Mouse (Mus musculus) forebrain, embryonic 14.5 days (tissue): ENCODE measurements at regions not wholly inside any gene's neighbourhood (a gene's known extent, or its start where the extent isn't known, plus 50 kb on each side); places are given as distances from the start of the nearest gene placed in this dataset.

Experiments used
- ATAC-seq: fragments of 200-750 bp; cut with Nextera tagmentation; 2 replicates; pipeline ENCODE4 v1.8.0; 2017; ENCODE audit warnings: mild to moderate bottlenecking, moderate library complexity
- DNase-seq: peaks from one replicate; pipeline ENCODE4 v3.0.0-alpha.2; 2015; ENCODE audit warnings: low spot score
- H3K27ac ChIP-seq: fragments of 300-500 bp; sonication (generic); 2 replicates; pipeline ENCODE4 v1.5.1; 2014; ENCODE audit warnings: low read depth, mild to moderate bottlenecking, control low read depth, low read length, moderate library complexity
- H3K27me3 ChIP-seq: fragments of 300-500 bp; sonication (generic); replicated peaks from 2 replicates; pipeline ENCODE4 v1.6.1; 2014; ENCODE audit warnings: low read length, control low read depth, mixed read lengths; ENCODE audit not compliant: control insufficient read depth, insufficient read depth
- H3K36me3 ChIP-seq: fragments of 300-500 bp; sonication (generic); 2 replicates; pipeline ENCODE4 v1.6.1; 2014; ENCODE audit warnings: low read length, control low read depth; ENCODE audit not compliant: control insufficient read depth, insufficient read depth
- H3K4me1 ChIP-seq: fragments of 300-500 bp; sonication (generic); 2 replicates; pipeline ENCODE4 v1.6.1; 2014; ENCODE audit warnings: antibody characterized with exemption, low read length, control low read depth; ENCODE audit not compliant: control insufficient read depth, insufficient read depth
- H3K4me2 ChIP-seq: fragments of 300-500 bp; sonication (generic); 2 replicates; pipeline ENCODE4 v1.6.1; 2014; ENCODE audit warnings: mild to moderate bottlenecking, control low read depth, low read length
- H3K4me3 ChIP-seq: fragments of 300-500 bp; sonication (generic); 2 replicates; pipeline ENCODE4 v1.5.1; 2014; ENCODE audit warnings: low read depth, low read length, control low read depth
- H3K9ac ChIP-seq: fragments of 300-500 bp; sonication (generic); 2 replicates; pipeline ENCODE4 v1.6.1; 2014; ENCODE audit warnings: mild to moderate bottlenecking, low read length, control low read depth, moderate library complexity
- H3K9me3 ChIP-seq: fragments of 300-500 bp; sonication (generic); replicated peaks from 2 replicates; pipeline ENCODE4 v1.6.1; 2016; ENCODE audit warnings: low read length, control low read depth, mixed read lengths; ENCODE audit not compliant: control insufficient read depth
- WGBS: fragments of 180-500 bp; shearing (Covaris S2); extraction: QIAGEN DNeasy Blood & Tissue Kit; methylation state at CpG from one replicate; pipeline ENCODE4 v1.1.7; 2014; 5-methylcytosine and 5-hydroxymethylcytosine counted together

GRCm38 (mm10) chr2:161470844-161471243 lies 362.0 kb upstream of the Chd6 start:
- Histone ChIP-seq H3K9ac (no peak overlapping the region), H3K4me3 (no peak overlapping the region), H3K9me3 (no peaks in the 10 kb centered on the region), H3K27me3 (no peaks in the 10 kb centered on the region), H3K27ac (no peak overlapping the region), H3K36me3 (no peaks in the 10 kb centered on the region), H3K4me1 (no peaks in the 10 kb centered on the region), H3K4me2 (no peak overlapping the region)
- ATAC-seq (peak; percentile 58; the same call in 1 of the 2 replicates), DNase-seq (peak; percentile 70)
- 76% methylated on average over 5 of the region's 5 CpGs for WGBS

DNA sequence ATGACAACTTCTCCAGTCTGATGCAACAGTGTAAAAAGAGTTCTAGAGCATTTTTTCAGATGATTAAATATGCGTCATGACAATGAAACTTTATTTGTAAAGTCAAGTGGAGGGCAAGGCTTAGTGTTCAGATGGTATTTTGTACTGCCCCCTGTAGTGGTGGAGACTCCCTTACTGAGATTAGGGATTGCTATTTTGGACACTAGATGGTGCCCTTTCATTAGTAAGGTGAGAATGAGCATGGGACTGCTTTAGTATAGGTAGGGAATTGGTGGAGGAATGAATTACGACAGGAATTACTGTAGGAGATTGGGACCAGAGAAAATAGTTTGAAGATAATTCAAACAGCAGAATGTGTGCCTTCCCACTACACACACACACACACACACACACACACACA lies 361.1 kb upstream of the Chd6 start:
- Histone ChIP-seq H3K36me3 (no peaks in the 10 kb centered on the region), H3K4me3 (no peak overlapping the region), H3K9me3 (no peaks in the 10 kb centered on the region), H3K4me1 (no peaks in the 10 kb centered on the region), H3K27me3 (no peaks in the 10 kb centered on the region), H3K9ac (no peak overlapping the region), H3K27ac (no peak overlapping the region), H3K4me2 (no peak overlapping the region)
- peak; percentile 74 for DNase-seq
- ATAC-seq = peak; percentile 68; the same call in 1 of the 2 replicates
- 24% methylated on average over 2 of the region's 2 CpGs for WGBS

DNA sequence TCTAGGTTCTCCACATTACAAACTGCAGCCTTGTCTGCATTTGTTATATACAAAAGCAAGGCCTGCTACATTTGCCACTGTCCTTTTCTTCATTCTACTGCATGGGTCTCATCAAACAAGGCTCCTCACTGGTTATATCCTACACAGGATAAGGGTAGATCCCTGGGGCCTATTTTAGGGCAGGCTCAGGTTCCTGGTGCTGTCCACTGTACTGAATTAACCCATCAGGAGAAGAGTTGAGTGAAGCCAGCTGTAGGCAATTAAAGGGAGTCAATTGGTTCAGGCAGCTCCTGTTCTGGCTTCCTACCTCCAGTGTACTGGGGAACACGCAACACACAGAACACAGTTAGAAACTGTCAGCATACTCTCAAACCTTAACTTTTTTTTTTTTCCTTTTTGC lies 358.2 kb upstream of the Chd6 start:
- H3K4me3 ChIP-seq = no peak overlapping the region
- WGBS = 90% methylated on average over 1 of the region's 1 CpGs
- no peak overlapping the region for H3K4me2 ChIP-seq
- ATAC-seq = no peak
- no peak overlapping the region for H3K27ac ChIP-seq
- DNase-seq = no peak
- H3K9ac ChIP-seq = no peak overlapping the region
- H3K27me3 ChIP-seq = no peaks in the 10 kb centered on the region
- no peaks in the 10 kb centered on the region for H3K9me3 ChIP-seq
- H3K36me3 ChIP-seq = no peaks in the 10 kb centered on the region
- no peaks in the 10 kb centered on the region for H3K4me1 ChIP-seq

DNA sequence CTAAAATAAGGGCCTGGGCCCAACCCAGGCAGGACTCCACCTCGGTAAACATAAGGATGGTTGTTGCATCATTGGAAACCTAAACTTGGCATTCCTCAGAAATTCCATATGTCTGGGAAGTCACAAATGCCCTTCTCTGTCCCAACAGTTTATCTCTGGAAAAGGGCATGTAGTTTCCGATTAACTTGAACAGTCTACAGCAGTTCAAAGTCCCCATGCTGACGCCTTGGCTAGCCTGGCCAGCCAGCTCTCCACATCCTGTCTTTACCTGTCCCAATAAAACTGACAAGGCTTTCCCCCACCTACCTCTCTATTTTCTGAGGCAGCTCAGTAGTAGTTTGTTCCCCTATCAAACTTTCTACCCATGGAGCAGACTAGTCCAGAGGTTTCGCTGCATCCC lies 351.7 kb upstream of the Chd6 start:
- no peaks in the 10 kb centered on the region for H3K36me3 ChIP-seq
- 95% methylated on average over 4 of the region's 4 CpGs for WGBS
- ATAC-seq (no peak), DNase-seq (no peak)
- no peaks in the 10 kb centered on the region for H3K27me3 ChIP-seq
- H3K9ac ChIP-seq = no peak overlapping the region
- H3K27ac ChIP-seq = no peak overlapping the region
- no peak overlapping the region for H3K4me2 ChIP-seq
- no peak overlapping the region for H3K4me3 ChIP-seq
- no peaks in the 10 kb centered on the region for H3K9me3 ChIP-seq
- H3K4me1 ChIP-seq = no peaks in the 10 kb centered on the region

GRCm38 (mm10) chr2:161454466-161454865 lies 345.6 kb upstream of the Chd6 start:
- no peak overlapping the region for H3K27ac ChIP-seq
- H3K4me2 ChIP-seq = no peak overlapping the region
- ATAC-seq (no peak), DNase-seq (peak; percentile 31)
- no peaks in the 10 kb centered on the region for H3K27me3 ChIP-seq
- no peaks in the 10 kb centered on the region for H3K36me3 ChIP-seq
- no peaks in the 10 kb centered on the region for H3K4me1 ChIP-seq
- WGBS = 33% methylated on average over 6 of the region's 6 CpGs
- no peak overlapping the region for H3K4me3 ChIP-seq
- H3K9ac ChIP-seq = no peak overlapping the region
- no peaks in the 10 kb centered on the region for H3K9me3 ChIP-seq

GRCm38 (mm10) chr2:161433816-161434215 lies 324.9 kb upstream of the Chd6 start:
- Histone ChIP-seq H3K27ac (no peak overlapping the region), H3K27me3 (no peaks in the 10 kb centered on the region), H3K4me2 (no peak overlapping the region), H3K4me3 (no peak overlapping the region), H3K4me1 (no peaks in the 10 kb centered on the region), H3K9ac (no peak overlapping the region), H3K36me3 (no peaks in the 10 kb centered on the region), H3K9me3 (no peaks in the 10 kb centered on the region)
- ATAC-seq = peak; percentile 50
- peak; percentile 41 for DNase-seq
- 6% methylated on average over 9 of the region's 9 CpGs for WGBS

GRCm38 (mm10) chr2:161429294-161429693 lies 320.4 kb upstream of the Chd6 start:
- Histone ChIP-seq H3K4me1 (no peaks in the 10 kb centered on the region), H3K27me3 (no peaks in the 10 kb centered on the region), H3K4me2 (no peak overlapping the region), H3K4me3 (no peak overlapping the region), H3K36me3 (no peaks in the 10 kb centered on the region), H3K9ac (no peak overlapping the region), H3K9me3 (no peaks in the 10 kb centered on the region), H3K27ac (no peak overlapping the region)
- DNase-seq (peak; percentile 83), ATAC-seq (peak; percentile 48)
- 13% methylated on average over 3 of the region's 3 CpGs for WGBS

DNA sequence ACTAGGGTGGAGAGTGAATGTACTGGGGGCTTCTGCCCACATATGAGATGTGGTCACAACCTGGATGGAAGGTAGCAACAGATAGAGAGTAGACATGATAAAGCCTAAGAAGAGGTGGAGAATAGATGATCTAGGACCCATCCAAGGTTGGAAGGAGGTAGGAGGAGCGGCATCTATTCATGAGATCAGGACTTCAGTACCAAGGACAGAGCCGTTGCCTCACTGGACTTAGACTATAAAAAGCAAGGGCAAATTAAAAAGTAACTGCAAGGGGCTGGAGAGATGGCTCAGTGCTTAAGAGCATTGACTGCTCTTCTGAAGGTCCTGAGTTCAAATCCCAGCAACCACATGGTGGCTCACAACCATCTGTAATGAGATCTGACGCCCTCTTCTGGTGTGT lies 316.7 kb upstream of the Chd6 start:
- DNase-seq = no peak
- Histone ChIP-seq H3K9ac (no peak overlapping the region), H3K27ac (no peak overlapping the region), H3K36me3 (no peaks in the 10 kb centered on the region), H3K9me3 (no peaks in the 10 kb centered on the region), H3K4me2 (no peak overlapping the region), H3K4me1 (no peaks in the 10 kb centered on the region), H3K4me3 (no peak overlapping the region), H3K27me3 (no peaks in the 10 kb centered on the region)
- ATAC-seq = no peak
- 49% methylated on average over 3 of the region's 3 CpGs for WGBS

DNA sequence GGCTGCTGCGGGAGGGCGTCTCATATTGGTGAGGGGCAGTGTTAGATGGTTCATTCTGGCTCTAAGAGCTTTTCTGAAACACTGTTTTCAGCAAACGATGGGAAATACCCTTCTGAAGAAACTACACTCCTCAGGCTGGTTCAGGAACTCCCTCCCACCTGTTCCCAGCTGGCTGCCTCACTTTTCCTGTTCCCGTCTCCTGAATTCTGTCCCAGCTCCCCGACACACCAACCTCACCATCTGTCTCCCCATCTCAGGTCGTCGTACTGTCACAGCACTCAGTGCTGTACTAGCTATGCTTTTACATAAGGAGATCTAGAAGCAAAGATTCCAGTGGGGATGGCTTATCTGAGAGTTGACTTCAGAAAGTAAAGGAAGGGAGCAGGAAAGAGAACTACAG lies 309.2 kb upstream of the Chd6 start:
- H3K36me3 ChIP-seq = no peaks in the 10 kb centered on the region
- no peak overlapping the region for H3K9ac ChIP-seq
- no peak for DNase-seq
- H3K9me3 ChIP-seq = no peaks in the 10 kb centered on the region
- H3K27me3 ChIP-seq = no peaks in the 10 kb centered on the region
- no peaks in the 10 kb centered on the region for H3K4me1 ChIP-seq
- no peak overlapping the region for H3K27ac ChIP-seq
- 80% methylated on average over 7 of the region's 7 CpGs for WGBS
- ATAC-seq = no peak
- H3K4me2 ChIP-seq = no peak overlapping the region
- no peak overlapping the region for H3K4me3 ChIP-seq
